Mouse (Mus musculus): Measurements from ENCODE around the gene Col13a1. TPM values are rescaled to one million over a fixed set of nuclear protein-coding genes. Genes with fewer than 3 reads are reported as not detected.

The Col13a1 gene
- polyA plus RNA-seq, 1 experiment from 2014 or later = 20.6 TPM

GRCm38 (mm10) chr10:61967207-61967606 lies 11.7 kb downstream of the Col13a1 start:
- no peak overlapping the region; the same call in 1 of the 2 replicates for H3K9ac ChIP-seq
- H3K36me3 ChIP-seq = no peaks in the 10 kb centered on the region
- 52% methylated on average over 3 of the region's 3 CpGs for WGBS
- no peaks in the 10 kb centered on the region for H3K9me3 ChIP-seq (replicated peaks)
- no peak for ATAC-seq (ENCODE audit: insufficient number of reproducible peaks, low FRiP score)
- H3K27me3 ChIP-seq (replicated peaks) = no peaks in the 10 kb centered on the region
- H3K4me2 ChIP-seq = no peak overlapping the region
- H3K27ac ChIP-seq (ENCODE audit: poor library complexity, severe bottlenecking) = peak overlapping the region; percentile 27
- H3K4me1 ChIP-seq (replicated peaks) = peaks cover 55% of the 10 kb centered on the region
- no peak overlapping the region for H3K4me3 ChIP-seq

- Histone ChIP-seq H3K4me2 (peak overlapping the region; percentile 24), H3K27me3 (replicated peaks) (no peaks in the 10 kb centered on the region), H3K9ac (0 out of 2 replicates have a peak overlapping the region, but pooled peaks have one; percentile 9), H3K9me3 (replicated peaks) (no peaks in the 10 kb centered on the region), H3K27ac (ENCODE audit: poor library complexity, severe bottlenecking) (peak overlapping the region; percentile 50), H3K36me3 (no peaks in the 10 kb centered on the region), H3K4me3 (no peak overlapping the region), H3K4me1 (replicated peaks) (peaks cover 40% of the 10 kb centered on the region)
- WGBS = 12% methylated on average over 7 of the region's 7 CpGs
- peak; percentile 71 for ATAC-seq (ENCODE audit: insufficient number of reproducible peaks, low FRiP score)
These were observed 13.5 kb downstream of the Col13a1 start for GRCm38 (mm10) chr10:61965386-61965841.

GRCm38 (mm10) chr10:61956718-61957117 lies 22.2 kb downstream of the Col13a1 start:
- Histone ChIP-seq H3K27ac (ENCODE audit: poor library complexity, severe bottlenecking) (no peak overlapping the region), H3K4me1 (replicated peaks) (peaks cover 13% of the 10 kb centered on the region; the same call in 1 of the 2 replicates)
- 0 out of 2 replicates have a peak, but pooled peaks have one; percentile 10 for ATAC-seq (ENCODE audit: insufficient number of reproducible peaks, low FRiP score)

GRCm38 (mm10) chr10:61953916-61954315 lies 25.0 kb downstream of the Col13a1 start:
- Histone ChIP-seq H3K27ac (ENCODE audit: poor library complexity, severe bottlenecking) (no peak overlapping the region), H3K9me3 (replicated peaks) (no peaks in the 10 kb centered on the region), H3K4me1 (replicated peaks) (peaks cover 13% of the 10 kb centered on the region; the same call in 1 of the 2 replicates), H3K4me3 (no peak overlapping the region), H3K27me3 (replicated peaks) (no peaks in the 10 kb centered on the region), H3K4me2 (no peak overlapping the region), H3K9ac (no peak overlapping the region), H3K36me3 (no peaks in the 10 kb centered on the region)
- WGBS = 80% methylated on average over 5 of the region's 5 CpGs
- ATAC-seq (ENCODE audit: insufficient number of reproducible peaks, low FRiP score) = no peak

More at GRCm38 (mm10) chr10:61956718-61957117, 22.2 kb downstream of the Col13a1 start:
- no peak overlapping the region for H3K4me3 ChIP-seq
- H3K27me3 ChIP-seq (replicated peaks) = no peaks in the 10 kb centered on the region
- no peaks in the 10 kb centered on the region for H3K9me3 ChIP-seq (replicated peaks)
- H3K36me3 ChIP-seq = no peaks in the 10 kb centered on the region
- WGBS = 42% methylated on average over 6 of the region's 6 CpGs
- no peak overlapping the region for H3K9ac ChIP-seq
- H3K4me2 ChIP-seq = no peak overlapping the region

- Histone ChIP-seq H3K27me3 (replicated peaks) (no peaks in the 10 kb centered on the region), H3K4me1 (replicated peaks) (0 out of 2 replicates have a peak, but pooled peaks cover 10% of the 10 kb centered on the region), H3K36me3 (no peaks in the 10 kb centered on the region), H3K4me2 (no peak overlapping the region), H3K4me3 (no peak overlapping the region), H3K9ac (no peak overlapping the region), H3K9me3 (replicated peaks) (no peaks in the 10 kb centered on the region), H3K27ac (ENCODE audit: poor library complexity, severe bottlenecking) (no peak overlapping the region)
- 76% methylated on average over 6 of the region's 6 CpGs for WGBS
- no peak for ATAC-seq (ENCODE audit: insufficient number of reproducible peaks, low FRiP score)
These were observed 29.4 kb downstream of the Col13a1 start for GRCm38 (mm10) chr10:61949542-61949941.

- Histone ChIP-seq H3K4me3 (no peak overlapping the region), H3K36me3 (no peaks in the 10 kb centered on the region), H3K4me1 (replicated peaks) (peaks cover 46% of the 10 kb centered on the region), H3K27me3 (replicated peaks) (no peaks in the 10 kb centered on the region), H3K9ac (no peak overlapping the region), H3K9me3 (replicated peaks) (no peaks in the 10 kb centered on the region), H3K4me2 (no peak overlapping the region), H3K27ac (ENCODE audit: poor library complexity, severe bottlenecking) (no peak overlapping the region)
- no peak for ATAC-seq (ENCODE audit: insufficient number of reproducible peaks, low FRiP score)
- 76% methylated on average over 2 of the region's 2 CpGs for WGBS
These were observed 34.5 kb downstream of the Col13a1 start for GRCm38 (mm10) chr10:61944386-61944785.

GRCm38 (mm10) chr10:61943480-61943879 lies 35.4 kb downstream of the Col13a1 start:
- Histone ChIP-seq H3K27me3 (replicated peaks) (no peaks in the 10 kb centered on the region), H3K9me3 (replicated peaks) (no peaks in the 10 kb centered on the region), H3K36me3 (no peaks in the 10 kb centered on the region), H3K4me2 (no peak overlapping the region), H3K4me3 (no peak overlapping the region), H3K4me1 (replicated peaks) (peaks cover 46% of the 10 kb centered on the region), H3K27ac (ENCODE audit: poor library complexity, severe bottlenecking) (no peak overlapping the region), H3K9ac (no peak overlapping the region)
- ATAC-seq (ENCODE audit: insufficient number of reproducible peaks, low FRiP score) = no peak
- 51% methylated on average over 10 of the region's 10 CpGs for WGBS

GRCm38 (mm10) chr10:61942719-61943118 lies 36.2 kb downstream of the Col13a1 start:
- Histone ChIP-seq H3K36me3 (no peaks in the 10 kb centered on the region), H3K4me3 (no peak overlapping the region), H3K27ac (ENCODE audit: poor library complexity, severe bottlenecking) (no peak overlapping the region), H3K9me3 (replicated peaks) (no peaks in the 10 kb centered on the region), H3K4me2 (no peak overlapping the region), H3K4me1 (replicated peaks) (peaks cover 47% of the 10 kb centered on the region), H3K27me3 (replicated peaks) (no peaks in the 10 kb centered on the region), H3K9ac (no peak overlapping the region)
- 57% methylated on average over 2 of the region's 2 CpGs for WGBS
- ATAC-seq (ENCODE audit: insufficient number of reproducible peaks, low FRiP score) = no peak

GRCm38 (mm10) chr10:61936211-61937121 lies 42.4 kb downstream of the Col13a1 start:
- Histone ChIP-seq H3K4me2 (peak overlapping the region; percentile 71), H3K36me3 (no peaks in the 10 kb centered on the region), H3K4me3 (peak overlapping the region; percentile 35), H3K9me3 (replicated peaks) (0 out of 2 replicates have a peak, but pooled peaks cover 4% of the 10 kb centered on the region), H3K9ac (peak overlapping the region; percentile 50), H3K27ac (ENCODE audit: poor library complexity, severe bottlenecking) (peak overlapping the region; percentile 52), H3K27me3 (replicated peaks) (no peaks in the 10 kb centered on the region), H3K4me1 (replicated peaks) (peaks cover 57% of the 10 kb centered on the region)
- 1% methylated on average over 28 of the region's 28 CpGs for WGBS
- peak; percentile 22; the same call in 1 of the 2 replicates for ATAC-seq (ENCODE audit: insufficient number of reproducible peaks, low FRiP score)

GRCm38 (mm10) chr10:61931678-61932077 lies 47.2 kb downstream of the Col13a1 start:
- 47% methylated on average over 6 of the region's 6 CpGs for WGBS
- Histone ChIP-seq H3K9me3 (replicated peaks) (0 out of 2 replicates have a peak, but pooled peaks cover 4% of the 10 kb centered on the region), H3K4me2 (no peak overlapping the region), H3K36me3 (no peaks in the 10 kb centered on the region), H3K9ac (no peak overlapping the region), H3K27me3 (replicated peaks) (no peaks in the 10 kb centered on the region), H3K27ac (ENCODE audit: poor library complexity, severe bottlenecking) (peak overlapping the region; percentile 35; the same call in 1 of the 2 replicates), H3K4me1 (replicated peaks) (peaks cover 80% of the 10 kb centered on the region), H3K4me3 (no peak overlapping the region)
- ATAC-seq (ENCODE audit: insufficient number of reproducible peaks, low FRiP score) = no peak

- H3K4me1 ChIP-seq (replicated peaks) = peaks cover 75% of the 10 kb centered on the region
- whole genome bisulfite sequencing = 70% methylated on average over 6 of the region's 6 CpGs
- no peaks in the 10 kb centered on the region for H3K27me3 ChIP-seq (replicated peaks)
- no peak overlapping the region for H3K4me2 ChIP-seq
- H3K9me3 ChIP-seq (replicated peaks) = 0 out of 2 replicates have a peak, but pooled peaks cover 4% of the 10 kb centered on the region
- H3K9ac ChIP-seq = no peak overlapping the region
- H3K4me3 ChIP-seq = no peak overlapping the region
- H3K36me3 ChIP-seq = no peaks in the 10 kb centered on the region
- no peak for ATAC-seq (ENCODE audit: insufficient number of reproducible peaks, low FRiP score)
- H3K27ac ChIP-seq (ENCODE audit: poor library complexity, severe bottlenecking) = 0 out of 2 replicates have a peak overlapping the region, but pooled peaks have one; percentile 30
These were observed 49.0 kb downstream of the Col13a1 start for GRCm38 (mm10) chr10:61929901-61930300.
